ENCODE assay signal across 27 mouse cellular contexts in the genomic region with DNA sequence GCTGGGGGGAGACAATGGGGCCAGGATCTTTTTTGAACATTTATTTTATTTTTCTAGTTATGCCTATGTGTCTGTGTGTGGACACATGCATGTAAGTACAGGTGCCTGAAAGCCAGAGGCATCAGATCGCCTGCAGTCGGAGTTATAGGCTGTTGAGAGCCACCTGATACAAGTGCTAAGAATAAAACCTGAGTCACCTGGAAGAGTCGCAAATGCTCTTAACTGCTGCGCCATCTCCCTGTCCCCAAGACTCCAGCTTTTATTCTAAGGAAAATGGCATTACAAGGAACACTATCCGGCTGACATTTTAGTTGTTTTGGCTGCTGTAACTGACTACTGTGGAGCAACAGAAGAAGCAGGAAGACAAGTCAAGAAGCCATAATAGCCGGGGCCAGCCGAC. TPM values are rescaled to one million over a fixed set of nuclear protein-coding genes. Genes with fewer than 3 reads are reported as not detected.
A peak's percentile ranks its signal among the peaks of the same experiment; 100 is the strongest.
DNase-seq lines count a peak whose midpoint lies in the region; ATAC-seq lines count a peak whose summit lies in the region.
"Had no signal": no experiment of that assay in that cellular context is flagged by ENCODE, and none has a peak within 500 bp of the region (broad histone marks: within the 10 kb centered on the region; RNA-seq: fewer than 3 reads in every experiment).

No protein-coding gene starts in this region.

- peak; percentile 51 for DNase-seq in gastrocnemius, adult 18-20 months (ENCODE audit: low spot score)
- no peak for DNase-seq in gastrocnemius, postnatal 4 days (ENCODE audit: low spot score in 2 of 2)
- DNase-seq in gastrocnemius, postnatal 25 days, result peak; percentile 12
- DNase-seq in gastrocnemius, postnatal 36 days, result no peak
- DNase-seq in brain, adult 2 months (ENCODE audit: low read depth, low spot score), result peak; percentile 52
- peak; percentile 82 for DNase-seq in skeletal muscle tissue, adult 2 months (ENCODE audit: low read depth, low spot score)
- DNase-seq: adrenal gland, adult 2 months; adrenal gland, postnatal 14 days; B cell, adult 2 months; cerebellum, adult 11-12 months; cerebellum, adult 8-10 months; cerebellum, postnatal 10 days; cerebellum, postnatal 36 days; heart, postnatal 14 days; heart, postnatal 4 days; kidney, adult 2 months had no signal

- H3K36me3 ChIP-seq in hindbrain, embryonic 12.5 days, result no peaks in the 10 kb centered on the region
- H3K36me3 ChIP-seq: forebrain, embryonic 10.5 days; G1E; heart, embryonic 13.5 days; hindbrain, embryonic 15.5 days had no signal

- no peak overlapping the region for H3K4me2 ChIP-seq in hindbrain, embryonic 12.5 days (replicated peaks)
- H3K4me2 ChIP-seq: forebrain, embryonic 13.5 days; heart, embryonic 13.5 days; hindbrain, embryonic 15.5 days had no signal

- no peak overlapping the region for H3K27ac ChIP-seq in hindbrain, embryonic 12.5 days
- H3K27ac ChIP-seq: forebrain, embryonic 10.5 days; forebrain, embryonic 13.5 days; heart, embryonic 13.5 days; hindbrain, embryonic 15.5 days had no signal

- no peaks in the 10 kb centered on the region for H3K9me3 ChIP-seq in hindbrain, embryonic 12.5 days (replicated peaks)
- H3K9me3 ChIP-seq: forebrain, embryonic 10.5 days; forebrain, embryonic 13.5 days; heart, embryonic 13.5 days; hindbrain, embryonic 15.5 days had no signal

- peaks cover 5% of the 10 kb centered on the region; the same call in 1 of the 2 replicates for H3K4me1 ChIP-seq in hindbrain, embryonic 12.5 days

- WGBS in hindbrain, embryonic 12.5 days, result 90% methylated on average over 7 of the region's 7 CpGs

- H3K9ac ChIP-seq in hindbrain, embryonic 12.5 days, result no peak overlapping the region
- H3K9ac ChIP-seq: forebrain, embryonic 13.5 days; heart, embryonic 13.5 days; hindbrain, embryonic 15.5 days had no signal

- intact Hi-C loops in gastrocnemius, postnatal 36 days (cut with DNase I), result no loop called here

- H3K27me3 ChIP-seq in hindbrain, embryonic 12.5 days, result no peaks in the 10 kb centered on the region
- H3K27me3 ChIP-seq: CH12.LX; forebrain, embryonic 13.5 days; heart, embryonic 13.5 days; hindbrain, embryonic 15.5 days had no signal

- no peak overlapping the region for H3K4me3 ChIP-seq in hindbrain, embryonic 12.5 days
- H3K4me3 ChIP-seq: forebrain, embryonic 10.5 days; forebrain, embryonic 13.5 days; heart, embryonic 13.5 days; hindbrain, embryonic 15.5 days had no signal

- ATAC-seq in hindbrain, embryonic 12.5 days (ENCODE audit: low FRiP score), result no peak
- ATAC-seq: forebrain, embryonic 13.5 days; forebrain, embryonic 16.5 days; intestine, postnatal 0 days; Patski had no signal

RNA-seq across cellular contexts. Expression of gene Dazl, which starts 45.5 kb away (rescaled TPM):
- under 1 TPM; 0.16 to 0.21 TPM for total RNA-seq in gastrocnemius, adult 18-20 months (2021)
- total RNA-seq in gastrocnemius, postnatal 4 days (2021), result under 1 TPM in 1 of 2 experiments, not detected in 1; 0.10 TPM
- under 1 TPM in 1 of 2 experiments, not detected in 1; 0.54 TPM for total RNA-seq in gastrocnemius, postnatal 25 days (2021)
- under 1 TPM; 0.08 to 0.20 TPM for total RNA-seq in gastrocnemius, postnatal 36 days (2021)
- 0.18 and 0.59 TPM in 2 replicates for polyA plus RNA-seq in hindbrain, embryonic 12.5 days (2016; fragmentation: Nextera tagmentation; extraction: Ambion mirVana)
- total RNA-seq: heart, postnatal 4 days had no signal
- polyA plus RNA-seq: adrenal gland, adult 2 months; embryonic facial prominence, embryonic 11.5 days; forebrain, embryonic 10.5 days; G1E; kidney, adult 2 months; Patski had no signal

Comparison
In these comparisons a context has a peak if more than half of its experiments do, and no peak if none do; other contexts are left out.
1. DNase-seq: peak in gastrocnemius, adult 18-20 months (single experiment), gastrocnemius, postnatal 25 days (single experiment), brain, adult 2 months (single experiment) and skeletal muscle tissue, adult 2 months (single experiment); none in gastrocnemius, postnatal 4 days (0 of 2) and gastrocnemius, postnatal 36 days (0 of 2).